Mouse (Mus musculus) liver, embryonic 13.5 days (tissue): ENCODE measurements around the gene Kif24. TPM values are rescaled to one million over a fixed set of nuclear protein-coding genes. Genes with fewer than 3 reads are reported as not detected.

ENCODE experiments used
- ATAC-seq: fragments of 200-750 bp; cut with Nextera tagmentation; 2 replicates; pipeline ENCODE4 v1.8.0; 2017; ENCODE audit warnings: low read depth, mild to moderate bottlenecking, moderate number of reproducible peaks, moderate library complexity
- DNase-seq: peaks from one replicate; pipeline ENCODE4 v3.0.0; 2022
- H3K27ac ChIP-seq: fragments of 300-500 bp; sonication (generic); 2 replicates; pipeline ENCODE4 v1.5.1; 2015; ENCODE audit warnings: moderate library complexity, mild to moderate bottlenecking, inconsistent platforms
- H3K27me3 ChIP-seq: fragments of 300-500 bp; sonication (generic); 2 replicates; pipeline ENCODE4 v1.6.1; 2015; ENCODE audit warnings: mild to moderate bottlenecking, inconsistent platforms
- H3K36me3 ChIP-seq: fragments of 300-500 bp; sonication (generic); 2 replicates; pipeline ENCODE4 v1.6.1; 2015; ENCODE audit warnings: mild to moderate bottlenecking, inconsistent platforms
- H3K4me1 ChIP-seq: fragments of 300-500 bp; sonication (generic); replicated peaks from 2 replicates; pipeline ENCODE4 v1.6.1; 2015; ENCODE audit warnings: inconsistent platforms
- H3K4me2 ChIP-seq: fragments of 300-500 bp; sonication (generic); 2 replicates; pipeline ENCODE4 v1.6.1; 2015; ENCODE audit warnings: inconsistent platforms, mild to moderate bottlenecking, moderate library complexity
- H3K4me3 ChIP-seq: fragments of 300-500 bp; sonication (generic); replicated peaks from 2 replicates; pipeline ENCODE4 v1.5.1; 2015; ENCODE audit warnings: mild to moderate bottlenecking, inconsistent platforms
- H3K9ac ChIP-seq: fragments of 300-500 bp; sonication (generic); 2 replicates; pipeline ENCODE4 v1.6.1; 2015; ENCODE audit warnings: mild to moderate bottlenecking, inconsistent platforms
- H3K9me3 ChIP-seq: fragments of 300-500 bp; sonication (generic); replicated peaks from 2 replicates; pipeline ENCODE4 v1.6.1; 2016; ENCODE audit warnings: inconsistent platforms
- WGBS: fragments of 180-500 bp; shearing (Covaris S2); methylation state at CpG from one replicate; pipeline ENCODE4 v1.1.7; 2015; ENCODE audit not compliant: insufficient replicate concordance; 5-methylcytosine and 5-hydroxymethylcytosine counted together
- polyA plus RNA-seq: library from polyadenylated mRNA; unstranded; fragments of >200 nt; fragmentation: Nextera tagmentation; extraction: Ambion mirVana; gene quantifications from 2 replicates; pipeline ENCODE4 v1.2.1, GENCODE M21; 2015

The Kif24 gene
- 5.7 and 7.0 TPM in 2 replicates for polyA plus RNA-seq

GRCm38 (mm10) chr4:41464345-41465286 is at the start of gene Kif24, which contains the start of gene Nudt2:
TSS of gene Kif24 (minus strand) at chr4:41464887.
TSS of gene Nudt2 (plus strand) at chr4:41465151.
- under 1% methylated on average over 69 of the region's 70 CpGs for WGBS
- Histone ChIP-seq H3K27ac (peak within 1 kb of the TSS; percentile 83), H3K36me3 (peaks cover 8% of the 10 kb centered on the region), H3K4me3 (peak within 1 kb of the TSS; percentile 73), H3K4me2 (peak within 1 kb of the TSS; percentile 78), H3K27me3 (no peaks in the 10 kb centered on the region), H3K4me1 (peaks cover 27% of the 10 kb centered on the region), H3K9me3 (no peaks in the 10 kb centered on the region), H3K9ac (peak within 1 kb of the TSS; percentile 77)
- ATAC-seq (peak; percentile 96), DNase-seq (peak; percentile 99)

GRCm38 (mm10) chr4:41513714-41514113 is 49.0 kb upstream of the Kif24 start:
- Histone ChIP-seq H3K27ac (no peak overlapping the region), H3K9me3 (no peaks in the 10 kb centered on the region), H3K27me3 (peaks cover 32% of the 10 kb centered on the region), H3K36me3 (no peaks in the 10 kb centered on the region), H3K4me1 (no peaks in the 10 kb centered on the region), H3K9ac (no peak overlapping the region), H3K4me2 (no peak overlapping the region), H3K4me3 (no peak overlapping the region)
- DNase-seq = no peak
- 22% methylated on average over 8 of the region's 8 CpGs for WGBS
- no peak for ATAC-seq

GRCm38 (mm10) chr4:41513309-41513708 is 48.6 kb upstream of the Kif24 start:
- peaks cover 36% of the 10 kb centered on the region for H3K27me3 ChIP-seq
- no peak for DNase-seq
- WGBS = 46% methylated on average over 4 of the region's 4 CpGs

GRCm38 (mm10) chr4:41507998-41508397 is 43.3 kb upstream of the Kif24 start:
- Histone ChIP-seq H3K9me3 (no peaks in the 10 kb centered on the region), H3K4me2 (no peak overlapping the region), H3K4me1 (peaks cover 25% of the 10 kb centered on the region), H3K27me3 (peaks cover 54% of the 10 kb centered on the region), H3K36me3 (no peaks in the 10 kb centered on the region), H3K9ac (no peak overlapping the region), H3K27ac (no peak overlapping the region), H3K4me3 (no peak overlapping the region)
- DNase-seq = no peak
- WGBS = 42% methylated on average over 7 of the region's 7 CpGs
- ATAC-seq = no peak

More at GRCm38 (mm10) chr4:41513309-41513708, 48.6 kb upstream of the Kif24 start:
- Histone ChIP-seq H3K4me1 (no peaks in the 10 kb centered on the region), H3K27ac (no peak overlapping the region), H3K4me3 (no peak overlapping the region), H3K4me2 (no peak overlapping the region), H3K9ac (no peak overlapping the region), H3K9me3 (no peaks in the 10 kb centered on the region), H3K36me3 (no peaks in the 10 kb centered on the region)
- ATAC-seq = no peak

GRCm38 (mm10) chr4:41507326-41507924 is 42.7 kb upstream of the Kif24 start:
- no peaks in the 10 kb centered on the region for H3K36me3 ChIP-seq
- WGBS = 8% methylated on average over 22 of the region's 22 CpGs
- H3K27me3 ChIP-seq = peaks cover 54% of the 10 kb centered on the region
- H3K4me1 ChIP-seq = peaks cover 30% of the 10 kb centered on the region
- ATAC-seq (no peak), DNase-seq (no peak)
- no peaks in the 10 kb centered on the region for H3K9me3 ChIP-seq
- H3K4me3 ChIP-seq = peak overlapping the region; percentile 54
- H3K9ac ChIP-seq = peak overlapping the region; percentile 53
- H3K4me2 ChIP-seq = peak overlapping the region; percentile 80
- no peak overlapping the region for H3K27ac ChIP-seq

GRCm38 (mm10) chr4:41506906-41507305 is 42.2 kb upstream of the Kif24 start:
- peak overlapping the region; percentile 53 for H3K9ac ChIP-seq
- no peak overlapping the region for H3K27ac ChIP-seq
- no peaks in the 10 kb centered on the region for H3K9me3 ChIP-seq
- H3K36me3 ChIP-seq = no peaks in the 10 kb centered on the region
- DNase-seq (peak; percentile 82), ATAC-seq (peak; percentile 57)
- H3K27me3 ChIP-seq = peaks cover 54% of the 10 kb centered on the region
- peak overlapping the region; percentile 80 for H3K4me2 ChIP-seq
- WGBS = 1% methylated on average over 29 of the region's 29 CpGs
- peaks cover 35% of the 10 kb centered on the region for H3K4me1 ChIP-seq
- H3K4me3 ChIP-seq = peak overlapping the region; percentile 54

GRCm38 (mm10) chr4:41506156-41506555 is 41.5 kb upstream of the Kif24 start:
- peaks cover 60% of the 10 kb centered on the region for H3K27me3 ChIP-seq
- no peaks in the 10 kb centered on the region for H3K9me3 ChIP-seq
- H3K4me2 ChIP-seq = peak overlapping the region; percentile 80
- H3K4me3 ChIP-seq = peak overlapping the region; percentile 54
- WGBS = 10% methylated on average over 13 of the region's 13 CpGs
- no peak for ATAC-seq
- DNase-seq = peak; percentile 57
- peaks cover 35% of the 10 kb centered on the region for H3K4me1 ChIP-seq
- H3K36me3 ChIP-seq = no peaks in the 10 kb centered on the region
- peak overlapping the region; percentile 53; the same call in 1 of the 2 replicates for H3K9ac ChIP-seq
- no peak overlapping the region for H3K27ac ChIP-seq

GRCm38 (mm10) chr4:41505131-41505551 is 40.5 kb upstream of the Kif24 start:
- Histone ChIP-seq H3K4me2 (no peak overlapping the region), H3K27ac (no peak overlapping the region), H3K4me3 (no peak overlapping the region), H3K4me1 (peaks cover 35% of the 10 kb centered on the region), H3K36me3 (no peaks in the 10 kb centered on the region), H3K27me3 (peaks cover 69% of the 10 kb centered on the region), H3K9me3 (no peaks in the 10 kb centered on the region), H3K9ac (no peak overlapping the region)
- WGBS = 42% methylated on average over 11 of the region's 11 CpGs
- ATAC-seq (no peak), DNase-seq (peak; percentile 16)

GRCm38 (mm10) chr4:41504325-41504724 is 39.6 kb upstream of the Kif24 start:
- Histone ChIP-seq H3K36me3 (no peaks in the 10 kb centered on the region), H3K9ac (no peak overlapping the region), H3K4me2 (no peak overlapping the region), H3K27ac (no peak overlapping the region), H3K4me1 (peaks cover 35% of the 10 kb centered on the region), H3K27me3 (peaks cover 69% of the 10 kb centered on the region), H3K9me3 (no peaks in the 10 kb centered on the region), H3K4me3 (no peak overlapping the region)
- ATAC-seq = no peak
- WGBS = 63% methylated on average over 5 of the region's 5 CpGs
- no peak for DNase-seq

- no peaks in the 10 kb centered on the region for H3K36me3 ChIP-seq
- peak within 1 kb of the TSS; percentile 39; the same call in 1 of the 2 replicates for H3K9ac ChIP-seq
- H3K4me1 ChIP-seq = peaks cover 44% of the 10 kb centered on the region
- peaks cover 69% of the 10 kb centered on the region for H3K27me3 ChIP-seq
- H3K27ac ChIP-seq = no peak within 1 kb of the TSS
- WGBS = under 1% methylated on average over 18 of the region's 18 CpGs
- peak; percentile 95 for DNase-seq
- no peaks in the 10 kb centered on the region for H3K9me3 ChIP-seq
- peak; percentile 92 for ATAC-seq
- peak within 1 kb of the TSS; percentile 46 for H3K4me3 ChIP-seq
- H3K4me2 ChIP-seq = peak within 1 kb of the TSS; percentile 71
Observed at GRCm38 (mm10) chr4:41502986-41503412, 38.3 kb upstream of the Kif24 start, which contains the start of gene AI464131. TSS of gene AI464131 (minus strand) at chr4:41503076.
